Mouse (Mus musculus): Measurements from ENCODE around the gene Rdh16f1. TPM values are rescaled to one million over a fixed set of nuclear protein-coding genes. Genes with fewer than 3 reads are reported as not detected.

Rdh16f1 gene
- total and polyA plus RNA-seq, 3 experiments, result not detected

GRCm38 (mm10) chr10:127750136-127750777 lies 9.3 kb upstream of the Rdh16f1 start:
- H3K4me3 ChIP-seq (replicated peaks in 1 of 3; ENCODE audit: low read depth in 2 of 3, low read length in 2 of 3, poor library complexity in 1 of 3), result no peak overlapping the region
- H3K27me3 ChIP-seq (replicated peaks), result no peaks in the 10 kb centered on the region
- H3K4me2 ChIP-seq (ENCODE audit: insufficient read depth, low read depth, poor library complexity, severe bottlenecking), result no peak overlapping the region
- no peak overlapping the region for H3K27ac ChIP-seq (ENCODE audit: insufficient read depth, low read depth)
- H3K9me3 ChIP-seq (replicated peaks; ENCODE audit: low read length), result no peaks in the 10 kb centered on the region
- DNase-seq (ENCODE audit: extremely low read depth), result no peak
- dilution Hi-C loops (cut with MboI; ENCODE audit: extremely low pct_ligation_motif_present, extremely low pct_unique_long_range_greater_than_20kb, low sequenced_read_pairs), result no loop called here
- H3K4me1 ChIP-seq (ENCODE audit: control insufficient read depth in 1 of 2, insufficient read depth in 2 of 2), result peaks cover 5 to 14% of the 10 kb centered on the region in 2 experiments; a peak in 2 of 4 replicates
- in situ Hi-C loops (cut with MboI; ENCODE audit: low pct_ligation_motif_present, low pct_unique_long_range_greater_than_20kb, low sequenced_read_pairs), result no loop called here
- no peaks in the 10 kb centered on the region for H3K79me2 ChIP-seq (replicated peaks; ENCODE audit: control insufficient read depth, extremely low read depth, insufficient read depth, poor library complexity, severe bottlenecking)
- TF ChIP-seq MAZ (IDR thresholded peaks at IDR 0.05; ENCODE audit: low read depth, low read length) (no peak), ZNF384 (IDR thresholded peaks at IDR 0.05; ENCODE audit: low read depth, low read length) (no peak), GABPA (IDR thresholded peaks at IDR 0.05; ENCODE audit: insufficient replicate concordance, low read depth, low read length) (no peak), POLR2AphosphoS2 (IDR thresholded peaks at IDR 0.05; ENCODE audit: low read depth, low read length) (no peak), JUN (IDR thresholded peaks at IDR 0.05; ENCODE audit: insufficient read depth, low read depth, low read length) (no peak), MEF2A (IDR thresholded peaks at IDR 0.05; ENCODE audit: borderline replicate concordance, low read depth, low read length) (no peak), ZC3H11A (IDR thresholded peaks at IDR 0.05; ENCODE audit: low read depth, low read length) (no peak), RAD21 (IDR thresholded peaks at IDR 0.05; ENCODE audit: low read depth, low read length) (no peak), PAX5 (IDR thresholded peaks at IDR 0.05; ENCODE audit: low read length) (no peak), MAFK (IDR thresholded peaks at IDR 0.05; ENCODE audit: insufficient replicate concordance, low read length) (no peak), RCOR1 (conservative IDR thresholded peaks at IDR 0.05; ENCODE audit: low read depth, low read length) (no peak), TBP (conservative IDR thresholded peaks at IDR 0.05; ENCODE audit: low read depth, low read length) (no peak), MYC (IDR thresholded peaks at IDR 0.05; ENCODE audit: low read depth, low read length) (no peak), USF1 (IDR thresholded peaks at IDR 0.05; ENCODE audit: low read depth, low read length) (no peak), MAX (IDR thresholded peaks at IDR 0.05; ENCODE audit: low read length) (no peak), KAT2A (IDR thresholded peaks at IDR 0.05; ENCODE audit: insufficient replicate concordance, low read length) (no peak), CHD2 (IDR thresholded peaks at IDR 0.05; ENCODE audit: low read length) (no peak), ELF1 (IDR thresholded peaks at IDR 0.05; ENCODE audit: low read depth, low read length) (no peak), SMC3 (IDR thresholded peaks at IDR 0.05; ENCODE audit: low read depth, low read length) (no peak)
- H3K36me3 ChIP-seq (replicated peaks in 1 of 2; ENCODE audit: control insufficient read depth in 1 of 2, insufficient read depth in 1 of 2, low read length in 1 of 2), result peaks cover 0 to 26% of the 10 kb centered on the region in 2 experiments
- H3K9ac ChIP-seq (ENCODE audit: insufficient read depth, low read depth), result no peak overlapping the region

DNA sequence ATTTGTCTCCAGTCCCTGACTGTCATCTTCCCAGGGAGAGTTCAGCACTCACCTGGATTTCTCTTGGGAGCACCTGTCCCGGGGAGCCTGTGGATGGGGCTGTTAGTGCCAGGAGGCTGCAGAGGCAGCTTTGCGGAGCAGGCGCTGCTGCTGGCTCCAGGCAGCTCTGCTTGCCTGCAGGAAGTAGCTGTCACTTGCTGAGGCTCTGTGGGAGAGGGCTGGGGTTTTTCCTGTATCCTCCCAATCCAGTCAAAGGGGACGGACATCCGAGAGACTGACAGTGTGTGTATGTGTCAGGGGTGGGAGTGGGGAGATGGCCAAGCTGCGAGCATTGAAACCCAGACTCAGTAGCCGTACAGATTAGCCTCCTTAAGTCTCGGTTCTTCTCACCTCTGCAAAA lies 8.0 kb upstream of the Rdh16f1 start, which contains the start of gene Gpr182:
Gpr182 (minus strand) TSS at position 185 of the 400 bp plus-strand sequence.
- peaks cover 0 to 19% of the 10 kb centered on the region in 2 experiments for H3K36me3 ChIP-seq (replicated peaks in 1 of 2; ENCODE audit: control insufficient read depth in 1 of 2, insufficient read depth in 1 of 2, low read length in 1 of 2)
- no peak within 1 kb of the TSS for H3K27ac ChIP-seq (ENCODE audit: insufficient read depth, low read depth)
- no peak within 1 kb of the TSS for H3K4me3 ChIP-seq (replicated peaks in 1 of 3; ENCODE audit: low read depth in 2 of 3, low read length in 2 of 3, poor library complexity in 1 of 3)
- in situ Hi-C loops (cut with MboI; ENCODE audit: low pct_ligation_motif_present, low pct_unique_long_range_greater_than_20kb, low sequenced_read_pairs), result no loop called here
- no peaks in the 10 kb centered on the region for H3K27me3 ChIP-seq (replicated peaks)
- no peak for TF ChIP-seq UBTF (IDR thresholded peaks at IDR 0.05; ENCODE audit: low read depth, low read length)
- no peak for TF ChIP-seq EP300 (IDR thresholded peaks at IDR 0.05; ENCODE audit: low read length)
- TF ChIP-seq ZNF384 (IDR thresholded peaks at IDR 0.05; ENCODE audit: low read depth, low read length), result no peak
- no peak for TF ChIP-seq MXI1 (IDR thresholded peaks at IDR 0.05; ENCODE audit: low read depth, low read length)
- TF ChIP-seq ELF1 (IDR thresholded peaks at IDR 0.05; ENCODE audit: low read depth, low read length), result no peak
- no peak for TF ChIP-seq MAFK (IDR thresholded peaks at IDR 0.05; ENCODE audit: insufficient replicate concordance, low read length)
- no peak for DNase-seq (ENCODE audit: extremely low read depth)
- no peak within 1 kb of the TSS for H3K4me2 ChIP-seq (ENCODE audit: insufficient read depth, low read depth, poor library complexity, severe bottlenecking)
- H3K9me3 ChIP-seq (replicated peaks; ENCODE audit: low read length), result no peaks in the 10 kb centered on the region
- H3K4me1 ChIP-seq (ENCODE audit: control insufficient read depth in 1 of 2, insufficient read depth in 2 of 2), result peaks cover 0 to 2% of the 10 kb centered on the region in 2 experiments; a peak in 1 of 4 replicates
- H3K79me2 ChIP-seq (replicated peaks; ENCODE audit: control insufficient read depth, extremely low read depth, insufficient read depth, poor library complexity, severe bottlenecking), result no peaks in the 10 kb centered on the region
- H3K9ac ChIP-seq (ENCODE audit: insufficient read depth, low read depth), result no peak within 1 kb of the TSS
- dilution Hi-C loops (cut with MboI; ENCODE audit: extremely low pct_ligation_motif_present, extremely low pct_unique_long_range_greater_than_20kb, low sequenced_read_pairs), result no loop called here

Measured in CH12.LX (cell line).